Comparison of ENCODE assay signal across 9 mouse cellular contexts in the genomic region with DNA sequence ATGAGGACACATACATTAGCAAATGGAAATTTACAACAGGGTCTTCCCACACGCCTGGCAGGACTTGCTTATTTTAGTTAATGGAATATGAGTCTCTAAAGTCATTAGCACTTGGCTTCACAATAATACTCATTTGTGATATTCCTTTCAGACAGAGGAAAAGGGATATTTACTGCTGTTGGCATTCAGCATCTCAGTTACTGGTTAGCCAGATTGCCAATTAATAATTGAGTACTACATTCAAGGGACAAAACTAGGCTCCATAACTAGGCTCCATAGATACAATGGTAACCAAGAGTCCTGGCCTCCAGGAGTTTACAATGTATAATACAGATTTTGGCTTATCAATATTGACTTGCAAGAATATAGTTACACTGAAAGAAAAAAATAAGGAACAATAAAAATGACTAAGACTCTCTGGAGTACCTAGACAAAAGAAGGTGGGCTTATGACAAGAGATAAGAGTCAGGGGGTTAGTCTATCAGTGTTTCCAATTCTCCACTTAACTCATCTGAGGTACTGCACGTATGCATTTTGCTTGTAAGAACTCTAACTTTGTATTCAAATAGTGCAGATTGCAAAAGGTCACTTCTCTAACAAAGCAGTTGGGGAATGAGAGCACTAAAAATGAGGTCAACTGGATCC. TPM values are rescaled to one million over a fixed set of nuclear protein-coding genes. Genes with fewer than 3 reads are reported as not detected.
DNase-seq lines count a peak whose midpoint lies in the region; ATAC-seq lines count a peak whose summit lies in the region.
"Had no signal": no experiment of that assay in that cellular context is flagged by ENCODE, and none has a peak within 500 bp of the region (broad histone marks: within the 10 kb centered on the region; RNA-seq: fewer than 3 reads in every experiment).

No protein-coding gene starts in this region.

- no peaks in the 10 kb centered on the region; the same call in 1 of the 2 replicates for H3K36me3 ChIP-seq in liver, embryonic 11.5 days (ENCODE audit: control insufficient read depth, insufficient read depth, low read length)
- peaks cover 10% of the 10 kb centered on the region for H3K36me3 ChIP-seq in forebrain, embryonic 10.5 days (replicated peaks)
- H3K36me3 ChIP-seq in intestine, embryonic 16.5 days (ENCODE audit: control insufficient read depth, insufficient read depth, low read length), result no peaks in the 10 kb centered on the region
- no peaks in the 10 kb centered on the region for H3K36me3 ChIP-seq in neural tube, embryonic 12.5 days

- WGBS in liver, embryonic 11.5 days, result 62% methylated on average over 2 of the region's 2 CpGs
- WGBS in forebrain, embryonic 10.5 days, result 79% methylated on average over 2 of the region's 2 CpGs
- 48% methylated on average over 2 of the region's 2 CpGs for WGBS in intestine, embryonic 16.5 days
- 61% methylated on average over 2 of the region's 2 CpGs for WGBS in neural tube, embryonic 12.5 days

- no peak overlapping the region for H3K27ac ChIP-seq in liver, embryonic 11.5 days (ENCODE audit: low read depth, low read length)
- H3K27ac ChIP-seq in forebrain, embryonic 10.5 days, result 0 out of 2 replicates have a peak overlapping the region, but pooled peaks have one; percentile 95
- no peak overlapping the region for H3K27ac ChIP-seq in intestine, embryonic 16.5 days (ENCODE audit: low read length)
- H3K27ac ChIP-seq in neural tube, embryonic 12.5 days, result no peak overlapping the region

- H3K9ac ChIP-seq in liver, embryonic 11.5 days (ENCODE audit: low read depth, low read length), result peak overlapping the region; percentile 95
- no peak overlapping the region for H3K9ac ChIP-seq in intestine, embryonic 16.5 days (ENCODE audit: low read depth, low read length)
- peak overlapping the region; percentile 98; the same call in 1 of the 2 replicates for H3K9ac ChIP-seq in neural tube, embryonic 12.5 days

- no peaks in the 10 kb centered on the region for H3K27me3 ChIP-seq in liver, embryonic 11.5 days (replicated peaks; ENCODE audit: control insufficient read depth, insufficient read depth, low read length)
- H3K27me3 ChIP-seq in forebrain, embryonic 10.5 days (ENCODE audit: poor library complexity, severe bottlenecking), result no peaks in the 10 kb centered on the region; the same call in 1 of the 2 replicates
- no peaks in the 10 kb centered on the region for H3K27me3 ChIP-seq in intestine, embryonic 16.5 days (replicated peaks; ENCODE audit: control insufficient read depth, insufficient read depth, low read length)
- H3K27me3 ChIP-seq in neural tube, embryonic 12.5 days (replicated peaks), result no peaks in the 10 kb centered on the region

- no peaks in the 10 kb centered on the region for H3K9me3 ChIP-seq in liver, embryonic 11.5 days (ENCODE audit: control insufficient read depth, low read length)
- no peaks in the 10 kb centered on the region for H3K9me3 ChIP-seq in forebrain, embryonic 10.5 days
- H3K9me3 ChIP-seq in intestine, embryonic 16.5 days (ENCODE audit: control insufficient read depth, low read length), result no peaks in the 10 kb centered on the region
- H3K9me3 ChIP-seq in neural tube, embryonic 12.5 days, result no peaks in the 10 kb centered on the region

- H3K4me2 ChIP-seq in liver, embryonic 11.5 days, result peak overlapping the region; percentile 71
- H3K4me2 ChIP-seq in intestine, embryonic 16.5 days (ENCODE audit: low read depth, low read length), result peak overlapping the region; percentile 77
- peak overlapping the region; percentile 72 for H3K4me2 ChIP-seq in neural tube, embryonic 12.5 days (replicated peaks)

- ATAC-seq in liver, embryonic 11.5 days (replicated peaks; ENCODE audit: low FRiP score), result no peak
- no peak for ATAC-seq in intestine, embryonic 16.5 days
- ATAC-seq in neural tube, embryonic 12.5 days (ENCODE audit: low FRiP score, low read depth), result no peak

- H3K4me3 ChIP-seq in liver, embryonic 11.5 days (ENCODE audit: low read depth, low read length), result peak overlapping the region; percentile 93
- peak overlapping the region; percentile 78 for H3K4me3 ChIP-seq in forebrain, embryonic 10.5 days
- peak overlapping the region; percentile 95 for H3K4me3 ChIP-seq in intestine, embryonic 16.5 days (ENCODE audit: low read length)
- H3K4me3 ChIP-seq in neural tube, embryonic 12.5 days, result peak overlapping the region; percentile 83

- no peak for DNase-seq in liver, embryonic 11.5 days (ENCODE audit: low spot score)
- no peak for DNase-seq in liver
- DNase-seq in forebrain, embryonic 10.5 days (ENCODE audit: extremely low spot score, low spot score), result no peak
- DNase-seq in adrenal gland, postnatal 14 days, result no peak
- no peak for DNase-seq in cerebellum, adult 8-10 months
- no peak for DNase-seq in cerebellum, postnatal 36 days
- DNase-seq: right cerebral cortex, postnatal 14 days had no signal

- peaks cover 25% of the 10 kb centered on the region for H3K4me1 ChIP-seq in liver, embryonic 11.5 days (replicated peaks; ENCODE audit: control insufficient read depth, insufficient read depth, low read length)
- peaks cover 64% of the 10 kb centered on the region for H3K4me1 ChIP-seq in forebrain, embryonic 10.5 days
- peaks cover 36% of the 10 kb centered on the region for H3K4me1 ChIP-seq in intestine, embryonic 16.5 days (ENCODE audit: control insufficient read depth, insufficient read depth, low read length)
- peaks cover 34% of the 10 kb centered on the region for H3K4me1 ChIP-seq in neural tube, embryonic 12.5 days

RNA-seq across cellular contexts. Expression of gene Ahcyl1, which starts 2.0 kb away (rescaled TPM):
- polyA plus RNA-seq in liver, embryonic 11.5 days (2014; fragmentation: Nextera tagmentation; extraction: Ambion mirVana), result 69.0 and 76.3 TPM in 2 replicates
- 92.3 and 92.4 TPM in 2 replicates for polyA plus RNA-seq in forebrain, embryonic 10.5 days (2016; fragmentation: Nextera tagmentation; extraction: Ambion mirVana)
- 43.6 and 63.5 TPM in 2 replicates for polyA plus RNA-seq in intestine, embryonic 16.5 days (2015; fragmentation: Nextera tagmentation; extraction: Ambion mirVana)
- 123 and 137 TPM in 2 replicates for polyA plus RNA-seq in neural tube, embryonic 12.5 days (2016; fragmentation: Nextera tagmentation; extraction: Ambion mirVana)
- total RNA-seq in adrenal gland, postnatal 14 days (2021), result 272 and 320 TPM in 2 replicates
